Mouse (Mus musculus): ENCODE measurements around the gene Kalrn.

Gene Kalrn

DNA sequence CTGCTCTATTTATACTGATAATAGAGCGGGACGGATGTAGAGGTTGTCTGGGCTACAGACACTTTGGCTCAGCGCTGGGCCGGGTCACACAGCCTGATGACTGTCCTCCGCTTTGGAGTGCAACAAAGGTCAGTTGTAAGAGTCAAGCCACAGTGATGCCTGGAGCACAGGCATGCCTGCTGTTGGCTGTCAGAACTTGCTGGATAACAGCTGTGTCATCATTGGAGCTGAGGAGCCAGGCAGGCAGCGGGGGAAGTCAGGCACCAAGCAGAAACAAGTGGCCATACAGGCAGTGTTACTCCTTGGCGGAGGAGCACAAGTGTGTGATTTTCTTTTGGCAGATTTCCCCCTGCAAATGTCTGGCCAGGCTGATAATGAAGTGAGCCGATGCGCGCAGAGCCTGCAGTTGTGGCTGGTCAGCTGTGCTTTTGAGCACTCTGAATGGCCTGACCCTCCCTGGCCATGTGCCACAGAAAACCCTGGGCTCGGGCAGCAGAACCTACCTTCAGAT is 632.0 kb downstream of the Kalrn start:
- DNase-seq (ENCODE audit: low read depth, low spot score): peak; percentile 87

DNA sequence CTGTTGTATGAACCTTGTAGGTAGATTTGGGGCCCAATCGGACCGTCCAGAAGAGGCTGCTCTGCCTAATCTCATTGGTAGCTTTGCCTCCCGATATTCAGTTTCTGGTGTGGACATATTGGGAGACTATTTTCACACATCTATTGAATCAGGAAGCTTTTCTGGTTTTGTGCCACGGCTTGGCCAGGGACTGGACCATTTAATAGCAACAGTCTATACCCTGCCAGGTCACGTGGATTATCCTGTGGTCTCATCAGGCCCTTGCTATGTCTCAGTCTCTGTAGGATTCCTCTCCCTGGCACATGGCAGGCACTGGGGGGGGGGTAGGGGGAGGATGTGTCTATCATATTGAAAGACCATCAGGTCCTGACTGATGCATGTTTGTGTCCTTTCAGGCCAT is 633.2 kb downstream of the Kalrn start:
- DNase-seq (ENCODE audit: low read depth, low spot score): no peak

DNA sequence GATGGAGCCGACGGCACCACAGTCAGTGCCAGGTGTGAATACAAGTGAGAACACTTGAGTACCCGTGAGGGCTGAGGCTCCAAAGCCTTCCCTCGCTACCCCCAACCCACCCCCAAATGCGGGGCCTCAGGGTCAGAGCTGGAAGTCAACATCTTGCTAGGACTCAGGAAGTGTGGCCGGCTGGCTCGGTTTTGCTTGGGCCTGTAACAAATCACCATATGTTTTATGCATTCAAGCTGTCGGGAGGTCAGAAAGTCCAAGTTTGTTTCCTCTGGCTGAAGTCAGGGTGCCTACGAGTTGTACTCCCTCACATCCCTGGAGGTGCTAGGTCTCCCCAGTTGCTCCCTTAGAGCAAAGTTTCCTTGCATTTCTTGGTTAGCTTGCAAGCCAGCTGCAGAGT is 633.7 kb downstream of the Kalrn start:
- DNase-seq (ENCODE audit: low read depth, low spot score): no peak

DNA sequence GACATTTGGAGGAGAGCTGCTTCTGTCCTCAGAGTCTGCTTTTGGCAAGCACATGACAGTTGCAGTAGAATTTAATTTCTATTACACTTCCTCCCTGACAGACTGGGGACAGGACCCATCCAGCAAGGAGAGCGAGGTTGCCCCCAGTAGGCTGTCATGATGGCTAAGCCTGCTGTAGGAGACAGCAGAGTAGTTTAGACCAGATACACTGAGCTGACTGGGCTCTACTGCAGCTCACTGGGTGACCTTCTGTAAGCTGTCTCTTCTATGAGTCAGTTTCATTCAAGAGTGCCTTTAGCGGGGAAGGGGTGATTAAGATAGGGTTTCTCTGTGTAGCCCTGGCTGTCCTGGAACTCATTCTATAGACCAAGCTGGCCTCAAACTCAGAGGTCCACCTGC is 634.2 kb downstream of the Kalrn start:
- no peak for DNase-seq (ENCODE audit: low read depth, low spot score)

DNA sequence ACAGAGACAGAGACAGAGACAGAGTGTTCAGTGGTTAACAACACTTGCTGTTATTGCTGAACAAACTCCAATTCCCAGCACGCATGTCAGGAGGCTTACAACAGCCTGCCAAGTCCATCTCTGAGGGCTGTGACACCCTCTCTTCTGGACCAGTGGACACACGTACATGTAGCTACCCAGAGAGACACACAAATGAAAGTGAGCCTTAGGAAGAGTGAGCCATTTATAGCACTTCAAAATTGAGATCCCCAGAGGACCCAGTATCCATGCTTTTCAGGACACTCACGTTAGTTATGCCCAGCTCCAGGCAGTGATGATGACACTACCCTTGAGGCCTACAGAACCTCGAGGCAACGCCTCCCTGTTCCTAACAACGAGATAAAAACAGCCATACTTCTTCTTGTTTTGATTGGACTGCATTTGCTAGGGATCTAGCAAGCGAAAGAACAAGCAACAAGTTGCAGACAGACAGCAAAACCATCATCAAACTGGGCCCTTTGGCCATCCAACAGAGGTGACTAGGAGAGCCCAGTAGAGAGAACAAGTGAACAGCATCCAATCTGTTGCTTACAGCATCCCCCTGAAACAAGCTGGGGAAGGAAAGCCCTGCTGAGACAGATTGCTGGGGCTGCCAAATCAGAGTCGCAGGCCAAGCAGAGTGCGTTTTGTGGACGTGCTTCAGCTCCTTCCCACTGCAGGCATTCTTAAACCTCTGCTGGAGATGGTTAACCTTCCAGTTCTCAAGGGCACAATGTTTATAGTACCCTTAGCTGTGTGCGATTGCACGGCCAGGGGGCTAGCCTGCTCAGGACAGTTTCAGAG is 634.8 kb downstream of the Kalrn start:
- no peak for DNase-seq (ENCODE audit: low read depth, low spot score)

DNA sequence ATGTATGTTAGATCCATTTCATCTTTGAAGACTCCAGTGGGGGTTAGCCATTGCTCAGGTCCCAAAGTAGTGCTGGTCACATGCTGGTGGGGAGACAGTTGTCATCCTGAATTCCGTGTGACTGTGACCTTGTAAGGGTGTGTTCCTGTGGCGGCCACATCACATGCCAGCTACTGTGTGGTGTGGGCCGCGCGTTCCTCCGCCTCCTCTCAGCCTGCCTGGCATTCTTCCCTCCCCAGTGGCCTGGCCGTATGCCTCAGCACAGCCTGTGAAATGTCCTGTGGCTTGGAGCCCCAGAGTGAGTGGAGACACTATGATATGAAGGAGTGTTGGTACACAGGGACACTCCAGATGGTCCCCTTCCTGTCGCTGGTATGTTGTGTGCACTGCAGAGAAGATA is 635.8 kb downstream of the Kalrn start:
- peak; percentile 66 for DNase-seq (ENCODE audit: low read depth, low spot score)

DNA sequence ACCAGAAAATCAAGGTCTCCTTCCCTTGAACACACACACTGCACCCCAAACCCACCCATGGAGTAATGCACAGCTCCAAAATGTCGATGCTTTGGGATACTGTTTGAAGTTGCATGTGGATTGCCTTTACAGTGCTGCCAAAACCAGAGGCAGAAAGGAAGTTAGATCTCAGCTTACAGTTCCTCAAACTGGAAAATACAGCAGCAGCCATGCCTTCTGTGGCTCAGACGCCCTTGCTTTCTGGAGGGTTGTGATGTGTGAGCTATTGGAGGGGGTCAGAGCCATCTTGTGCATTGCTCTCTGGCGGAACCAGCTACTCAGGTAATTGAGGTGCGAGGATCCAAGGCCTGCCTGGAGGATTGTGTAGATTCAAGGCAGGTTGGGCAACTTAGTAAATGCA is 636.4 kb downstream of the Kalrn start:
- DNase-seq (ENCODE audit: low read depth, low spot score): no peak

DNA sequence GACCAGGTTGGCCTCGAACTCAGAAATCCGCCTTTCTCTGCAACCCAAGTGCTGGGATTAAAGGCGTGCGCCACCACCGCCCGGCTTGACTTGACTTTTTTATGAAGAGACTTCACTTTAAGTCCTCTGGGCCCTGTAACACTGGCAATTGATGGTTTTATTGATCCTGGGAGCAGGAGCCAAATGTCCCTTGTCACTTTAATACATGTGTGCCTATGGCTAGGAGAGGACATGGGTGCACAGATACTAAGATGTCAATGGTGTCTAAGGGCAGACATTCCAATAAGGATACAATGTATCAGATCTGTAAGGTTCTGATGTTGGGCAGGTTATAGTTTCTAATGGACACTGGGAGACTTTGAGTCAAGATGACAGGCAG is 637.9 kb downstream of the Kalrn start:
- no peak for DNase-seq (ENCODE audit: low read depth, low spot score)

DNA sequence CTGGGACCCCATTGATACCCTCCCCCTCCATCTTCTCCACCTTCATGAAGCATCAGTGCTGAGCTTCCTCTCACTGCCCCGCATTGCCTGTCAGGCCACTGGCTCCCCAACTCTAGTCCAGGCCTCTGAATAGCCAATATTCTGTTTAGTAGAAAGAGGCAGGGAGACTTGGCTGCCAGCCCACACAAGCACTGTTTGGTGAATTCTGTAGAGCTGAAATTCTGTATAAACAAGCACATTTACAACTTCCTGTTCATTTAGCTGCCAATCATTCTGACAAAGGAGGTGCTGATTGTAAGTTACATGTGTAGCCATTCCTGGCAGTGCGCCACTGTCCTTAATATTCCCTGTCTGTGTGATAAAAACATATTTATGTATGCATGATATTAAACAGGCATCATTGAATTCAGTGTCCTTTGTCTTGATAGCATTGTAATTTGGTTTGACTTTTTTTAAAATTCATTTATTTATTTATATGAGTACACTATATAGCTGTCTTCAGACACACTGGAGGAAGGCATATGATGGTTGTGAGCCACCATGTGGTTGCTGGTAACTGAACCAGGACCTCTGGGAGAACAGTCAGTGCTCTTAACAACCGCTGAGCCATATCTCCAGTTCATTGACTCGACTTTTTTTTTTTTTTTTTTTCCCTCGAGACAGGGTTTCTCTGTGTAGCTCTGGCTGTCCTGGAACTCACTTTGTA is 638.5 kb downstream of the Kalrn start:
- no peak for DNase-seq (ENCODE audit: low read depth, low spot score)

DNA sequence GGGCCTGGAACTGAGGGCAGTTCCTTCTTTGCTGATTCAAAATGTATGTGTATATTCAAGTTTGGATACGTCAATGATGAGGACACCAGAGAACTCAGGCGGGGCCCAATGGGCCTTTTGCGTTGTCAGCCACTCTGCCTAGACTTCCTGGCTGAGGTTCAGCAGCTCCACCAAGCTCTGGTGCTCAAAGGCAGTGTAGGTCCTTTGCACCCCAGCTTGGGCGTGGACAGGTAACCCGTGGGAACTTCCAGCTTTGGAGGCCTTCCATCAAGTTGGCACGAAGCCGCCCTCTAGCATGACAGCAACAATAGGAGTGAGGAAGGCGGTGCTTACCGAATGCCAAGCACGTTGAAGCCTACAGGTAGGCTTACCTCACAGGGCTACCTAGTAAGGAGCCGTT is 639.9 kb downstream of the Kalrn start:
- no peak for DNase-seq (ENCODE audit: low read depth, low spot score)

DNA sequence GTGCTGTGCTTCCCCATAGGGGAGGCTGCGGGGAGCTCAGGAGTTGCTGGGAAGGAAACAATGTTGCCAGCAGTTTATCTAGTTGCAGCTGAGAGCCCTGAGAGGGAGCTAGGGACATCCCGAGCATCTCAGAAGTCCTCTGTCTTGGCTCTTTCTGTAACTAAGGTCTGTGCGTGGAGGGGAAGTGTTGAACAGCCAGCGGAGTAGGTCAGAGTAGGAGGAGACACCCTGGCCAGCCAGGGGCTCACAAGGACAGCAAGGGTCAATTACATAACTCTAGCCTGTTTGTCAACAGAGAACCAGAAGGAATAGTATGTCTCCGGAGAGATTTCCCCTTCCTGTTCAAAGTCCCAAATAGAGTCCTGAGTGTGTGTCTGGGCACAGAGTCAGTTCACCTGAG is 641.2 kb downstream of the Kalrn start:
- peak; percentile 74 for DNase-seq (ENCODE audit: low read depth, low spot score)

DNA sequence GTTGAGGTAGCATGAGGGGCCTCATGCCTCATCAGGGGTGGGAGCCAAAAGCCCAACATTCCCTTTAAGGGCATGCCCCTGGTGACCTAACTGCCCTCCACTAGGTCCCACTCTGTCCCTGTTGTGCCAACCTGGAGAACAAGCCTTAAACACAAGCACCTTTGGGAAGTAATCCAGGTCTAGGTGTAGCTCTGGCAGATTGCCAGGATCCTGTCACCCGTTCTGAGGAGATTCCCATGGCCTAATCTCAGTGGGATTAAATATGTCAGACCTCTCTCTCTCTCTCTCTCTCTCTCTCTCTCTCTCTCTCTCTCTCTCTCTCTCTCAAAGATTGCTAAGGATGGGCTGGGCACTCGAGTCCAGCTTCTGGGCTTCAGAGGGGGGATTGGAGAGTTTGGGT is 641.6 kb downstream of the Kalrn start:
- DNase-seq (ENCODE audit: low read depth, low spot score): no peak

DNA sequence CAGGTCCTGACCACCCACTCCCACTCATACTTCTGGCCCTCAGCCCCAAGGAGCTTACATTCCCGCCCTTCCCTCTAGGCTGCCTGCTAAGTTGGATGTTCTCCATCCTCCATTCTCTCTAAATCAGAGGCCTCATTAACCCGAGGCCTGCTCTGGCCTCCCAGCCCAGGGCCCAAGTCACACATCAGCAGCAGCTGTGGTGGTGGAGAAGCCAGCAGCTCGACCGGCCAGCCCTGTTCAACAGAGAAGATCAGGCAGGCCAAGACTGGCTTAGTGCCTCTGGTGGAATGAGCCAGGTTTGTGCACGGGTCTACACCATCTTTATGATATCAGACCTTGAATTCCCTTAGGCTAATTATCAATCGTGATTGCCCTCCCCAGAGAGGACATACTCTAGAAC is 642.5 kb downstream of the Kalrn start:
- DNase-seq (ENCODE audit: low read depth, low spot score): peak; percentile 54

DNA sequence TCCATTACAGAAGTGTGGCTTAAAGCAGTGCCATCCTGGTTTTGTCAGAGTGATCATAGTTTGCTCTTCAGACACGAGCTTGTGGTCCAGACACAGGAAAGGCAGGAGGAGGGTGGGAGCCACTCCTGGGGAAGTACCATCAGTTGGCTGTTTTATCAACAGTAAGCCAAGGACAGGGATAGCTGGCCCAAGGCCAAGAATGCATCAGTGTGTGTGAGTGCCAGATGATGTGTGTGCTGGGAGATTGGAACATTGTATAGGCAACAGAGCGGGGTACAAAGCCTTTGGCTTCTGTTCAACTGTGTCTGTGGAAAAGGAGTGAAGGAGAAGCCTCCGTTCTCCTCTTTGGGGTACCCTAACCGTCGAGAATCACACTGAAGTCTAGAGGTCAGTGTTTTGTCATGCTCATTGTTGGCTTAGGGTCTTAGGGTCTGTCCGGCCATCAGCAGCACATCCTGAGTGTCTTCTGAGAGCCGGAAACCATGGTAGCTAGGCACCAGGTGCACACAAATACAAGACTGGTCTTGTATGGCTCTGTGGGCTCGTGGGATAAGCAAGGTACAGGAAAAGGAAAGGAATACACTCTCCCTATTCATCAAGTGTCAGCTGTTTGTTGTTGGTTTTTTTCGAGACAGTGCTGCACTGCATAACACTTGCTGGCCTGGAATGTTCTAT is 644.4 kb downstream of the Kalrn start:
- DNase-seq (ENCODE audit: low read depth, low spot score): no peak

DNA sequence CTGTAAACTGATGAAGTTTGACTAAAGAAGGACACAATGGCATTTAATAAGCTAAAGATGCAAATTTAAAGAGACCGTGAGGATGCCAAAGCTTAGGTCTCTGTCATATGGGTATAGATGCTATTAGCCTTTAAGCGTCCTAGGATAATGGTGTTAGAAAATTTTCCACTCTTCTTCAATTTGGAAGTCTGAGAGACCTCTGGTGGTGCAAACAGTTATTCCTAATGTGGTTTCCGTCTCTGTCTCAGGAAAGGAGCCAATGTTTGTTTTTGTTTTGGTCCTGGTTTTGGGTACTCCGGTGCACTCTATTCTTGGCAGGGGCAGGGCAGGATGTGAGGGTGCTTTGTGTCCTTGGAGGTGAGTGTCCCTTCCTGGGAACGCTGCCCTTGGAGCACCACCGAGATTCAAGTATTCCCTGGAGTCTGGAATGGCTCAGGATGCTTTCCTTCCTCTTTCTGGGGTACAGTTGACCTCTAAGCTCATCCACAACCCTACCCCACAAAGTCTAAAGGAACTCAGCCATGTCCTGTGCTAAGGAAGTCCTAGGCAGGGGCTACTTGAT is 646.0 kb downstream of the Kalrn start:
- no peak for DNase-seq (ENCODE audit: low read depth, low spot score)

DNA sequence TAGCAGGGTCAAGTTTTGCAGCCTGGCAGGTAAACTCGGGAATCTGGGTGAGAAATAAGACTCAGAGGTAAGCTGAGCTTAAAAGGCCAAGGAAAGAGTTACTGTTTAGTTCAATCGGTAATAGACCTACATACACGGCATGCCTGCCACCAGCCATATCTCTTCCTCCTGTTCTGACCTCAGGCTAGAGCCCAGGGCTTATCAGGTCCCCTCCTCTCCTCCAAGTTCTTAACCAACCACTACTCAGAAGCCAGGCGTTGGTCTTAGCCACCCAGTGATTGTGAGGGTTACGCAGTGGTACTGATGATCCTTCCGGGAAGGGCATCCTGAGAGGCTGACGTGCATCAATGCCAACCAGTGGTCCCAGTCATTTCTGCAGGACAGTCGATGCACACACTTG is 649.6 kb downstream of the Kalrn start:
- no peak for DNase-seq (ENCODE audit: low read depth, low spot score)

DNA sequence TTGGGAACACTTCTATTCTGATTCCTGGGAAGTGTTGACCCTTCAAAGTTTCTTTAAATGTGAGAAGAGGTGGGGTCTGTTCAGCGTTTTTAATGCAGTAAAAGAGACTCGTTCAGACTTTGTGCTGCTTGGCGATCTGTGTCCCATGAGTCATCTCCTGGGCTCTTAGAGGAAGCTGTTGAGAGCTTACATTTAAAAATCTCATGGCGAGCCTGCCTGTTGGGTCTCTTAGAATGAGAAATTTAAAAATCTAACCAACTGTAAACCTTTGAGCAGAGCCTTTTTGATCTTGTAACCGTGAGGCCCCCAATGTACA is 650.4 kb downstream of the Kalrn start:
- DNase-seq (ENCODE audit: low read depth, low spot score): no peak

DNA sequence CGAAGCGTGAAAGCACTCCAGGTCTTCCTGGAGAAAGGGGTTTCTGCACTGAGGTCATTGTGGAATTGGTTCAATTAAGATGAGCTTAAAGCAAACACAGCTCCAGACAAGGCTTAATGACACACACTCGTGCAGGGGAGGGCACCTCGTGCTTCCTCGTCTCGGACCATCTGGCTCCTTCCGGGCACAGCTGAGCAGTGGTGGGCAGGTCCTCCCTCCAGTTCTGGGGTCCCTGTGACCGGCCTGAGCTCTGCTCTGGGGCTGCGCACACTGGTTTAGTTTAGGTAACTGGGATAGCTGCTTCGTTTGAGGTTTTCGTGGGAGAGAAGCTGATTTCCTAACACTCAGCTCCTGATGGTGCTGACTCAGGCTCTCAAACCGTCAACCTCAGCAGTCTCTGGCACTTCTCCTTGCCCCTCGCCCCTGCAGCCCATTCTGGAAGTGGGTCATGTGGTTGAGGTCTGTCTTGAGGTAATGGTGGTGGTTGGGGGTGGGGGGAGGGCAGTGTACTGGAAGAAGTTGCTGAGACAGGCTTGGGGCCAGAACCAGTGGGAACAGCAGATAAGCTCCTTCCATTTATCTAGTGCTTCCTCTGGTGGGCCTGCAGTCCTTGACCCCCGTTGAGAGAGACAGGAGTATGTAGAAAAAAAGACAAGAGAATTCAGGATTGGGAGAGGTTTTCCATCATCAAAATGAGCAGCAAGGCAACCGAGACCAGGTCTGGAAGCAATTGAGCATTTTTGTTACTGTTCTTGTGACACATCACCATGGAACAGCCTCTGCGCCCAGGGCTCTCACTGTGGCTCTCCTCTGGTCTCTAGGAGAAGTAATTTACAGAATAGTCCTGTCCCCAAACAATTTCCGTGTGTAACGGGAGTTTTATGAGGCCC is 651.0 kb downstream of the Kalrn start:
- DNase-seq (ENCODE audit: low read depth, low spot score): no peak

DNA sequence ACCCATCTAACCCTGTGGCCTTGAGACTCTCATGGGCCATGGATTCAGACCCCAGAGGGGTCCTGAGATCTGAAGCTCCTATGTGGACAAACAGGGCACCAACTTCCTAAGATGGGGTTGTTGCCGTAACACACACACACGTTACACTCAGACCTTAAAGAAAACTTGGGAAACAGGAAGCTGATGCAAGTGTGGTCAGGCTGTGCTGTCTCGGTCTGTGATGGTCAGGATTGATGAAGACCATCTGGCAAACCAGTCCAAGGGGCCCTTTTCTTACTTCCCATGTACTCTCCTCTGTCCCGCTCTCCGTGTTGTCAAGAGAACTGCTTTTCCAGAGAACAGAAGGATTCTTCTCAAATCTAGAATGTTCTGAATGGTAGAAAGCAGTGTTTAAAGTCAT is 651.8 kb downstream of the Kalrn start:
- no peak for DNase-seq (ENCODE audit: low read depth, low spot score)
